Mouse (Mus musculus): Measurements from ENCODE around the gene Cd99l2.

DNA sequence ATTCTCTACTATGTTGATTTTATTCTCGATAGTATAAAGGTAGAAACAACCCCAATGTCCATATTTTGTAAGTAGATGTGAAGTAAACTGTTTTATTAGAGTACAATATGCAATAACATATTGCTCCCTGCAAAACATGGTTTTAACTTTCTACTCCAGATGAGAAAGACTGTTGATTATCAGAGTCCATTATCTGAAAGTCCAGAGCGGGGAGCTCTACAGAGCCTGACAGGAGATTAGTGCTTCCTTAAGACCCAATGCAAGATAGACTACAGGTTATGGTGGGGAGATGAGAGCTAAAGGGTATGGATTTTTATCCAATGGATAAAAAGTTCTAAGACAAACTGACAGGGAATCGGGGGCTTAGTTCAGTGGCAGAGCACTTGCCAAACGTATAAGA, 26.6 kb upstream of the Cd99l2 start:
- TF ChIP-seq TAL1 (IDR thresholded peaks at IDR 0.05; ENCODE audit: low read length): no peak
- no peak for TF ChIP-seq GATA1 (IDR thresholded peaks at IDR 0.05; ENCODE audit: low read length)

Measured in erythroblast, embryonic 14.5 days (primary cell).